Mouse (Mus musculus): ENCODE data around the gene Usp49. TPM values are rescaled to one million over a fixed set of nuclear protein-coding genes. Genes with fewer than 3 reads are reported as not detected.

The Usp49 gene
- polyA plus RNA-seq, 1 experiment from 2014 or later: 3.3 TPM

DNA sequence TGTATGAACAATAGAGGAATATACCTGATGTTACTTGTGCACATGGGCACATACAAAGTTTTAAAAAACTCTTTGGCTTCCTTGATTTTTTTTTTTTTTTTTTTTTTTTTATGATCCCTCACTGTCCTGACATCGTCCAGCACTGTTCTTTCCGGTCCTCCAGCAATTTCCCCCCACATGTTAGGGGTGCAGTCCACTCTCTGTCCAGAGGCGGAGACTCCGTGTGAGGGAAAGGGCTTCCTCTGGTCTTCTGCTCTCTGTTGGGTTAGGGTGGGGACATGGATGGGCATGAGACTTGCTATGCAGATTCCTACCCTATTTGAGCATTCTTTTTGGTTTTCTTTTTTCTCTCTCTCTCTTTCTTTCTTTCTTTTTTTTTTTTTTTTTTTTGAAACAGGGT lies 27.4 kb downstream of the Usp49 start:
- no peaks in the 10 kb centered on the region for H3K27me3 ChIP-seq (replicated peaks)
- no peak overlapping the region for H3K9ac ChIP-seq
- no peaks in the 10 kb centered on the region for H3K9me3 ChIP-seq
- no peaks in the 10 kb centered on the region for H3K4me1 ChIP-seq
- WGBS: 84% methylated on average over 4 of the region's 4 CpGs
- ATAC-seq (ENCODE audit: extremely low read depth, insufficient number of reproducible peaks, low FRiP score, low TSS enrichment): no peak
- peaks cover 12% of the 10 kb centered on the region for H3K36me3 ChIP-seq
- no peak overlapping the region for H3K4me2 ChIP-seq
- no peak overlapping the region for H3K27ac ChIP-seq (replicated peaks)
- H3K4me3 ChIP-seq: no peak overlapping the region

DNA sequence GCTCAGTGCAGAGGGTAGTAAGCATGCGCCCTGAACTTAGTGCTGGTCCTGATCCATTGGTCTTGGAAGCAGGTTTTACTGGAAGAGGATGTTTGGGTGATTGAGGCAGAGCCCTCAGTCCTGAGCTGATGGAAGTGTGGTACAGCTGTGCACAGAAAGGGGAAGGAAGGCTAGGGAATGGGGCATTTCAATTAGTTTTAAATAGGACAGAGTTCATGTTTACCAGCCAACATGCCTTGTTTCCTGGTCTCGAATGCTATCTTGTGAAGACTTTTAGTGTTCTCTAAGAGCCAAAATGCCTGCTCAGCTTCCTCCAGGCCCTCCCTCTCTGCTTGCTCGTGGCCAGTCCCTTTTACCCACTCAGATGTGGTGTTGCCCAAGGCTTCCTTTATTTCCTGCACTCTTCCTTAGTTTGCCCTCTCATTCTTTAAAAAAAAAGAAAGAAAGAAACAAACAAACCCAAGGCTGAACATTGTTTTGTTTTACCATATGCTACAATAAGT lies 28.3 kb downstream of the Usp49 start:
- Histone ChIP-seq H3K4me3 (no peak overlapping the region), H3K4me2 (no peak overlapping the region), H3K4me1 (peaks cover 6% of the 10 kb centered on the region), H3K9ac (no peak overlapping the region), H3K27ac (replicated peaks) (no peak overlapping the region), H3K9me3 (no peaks in the 10 kb centered on the region), H3K36me3 (peaks cover 4% of the 10 kb centered on the region; the same call in 1 of the 2 replicates), H3K27me3 (replicated peaks) (no peaks in the 10 kb centered on the region)
- no peak for ATAC-seq (ENCODE audit: extremely low read depth, insufficient number of reproducible peaks, low FRiP score, low TSS enrichment)
- WGBS: 80% methylated on average over 3 of the region's 3 CpGs

GRCm38 (mm10) chr17:47663009-47663713 lies 32.7 kb downstream of the Usp49 start:
- WGBS: 64% methylated on average over 9 of the region's 9 CpGs
- H3K36me3 ChIP-seq: 0 out of 2 replicates have a peak, but pooled peaks cover 3% of the 10 kb centered on the region
- no peak for ATAC-seq (ENCODE audit: extremely low read depth, insufficient number of reproducible peaks, low FRiP score, low TSS enrichment)

GRCm38 (mm10) chr17:47664474-47664873 lies 34.0 kb downstream of the Usp49 start:
- H3K9me3 ChIP-seq: no peaks in the 10 kb centered on the region
- ATAC-seq (ENCODE audit: extremely low read depth, insufficient number of reproducible peaks, low FRiP score, low TSS enrichment): no peak
- H3K4me2 ChIP-seq: no peak overlapping the region
- peak overlapping the region; percentile 24; the same call in 1 of the 2 replicates for H3K27ac ChIP-seq (replicated peaks)
- 64% methylated on average over 7 of the region's 7 CpGs for whole genome bisulfite sequencing
- 0 out of 2 replicates have a peak, but pooled peaks cover 3% of the 10 kb centered on the region for H3K36me3 ChIP-seq
- H3K4me1 ChIP-seq: peaks cover 20% of the 10 kb centered on the region
- no peak overlapping the region for H3K9ac ChIP-seq
- no peaks in the 10 kb centered on the region for H3K27me3 ChIP-seq (replicated peaks)
- no peak overlapping the region for H3K4me3 ChIP-seq

More at GRCm38 (mm10) chr17:47663009-47663713, 32.7 kb downstream of the Usp49 start:
- Histone ChIP-seq H3K27me3 (replicated peaks) (no peaks in the 10 kb centered on the region), H3K27ac (replicated peaks) (peak overlapping the region; percentile 36), H3K4me3 (no peak overlapping the region), H3K9ac (no peak overlapping the region), H3K4me1 (peaks cover 20% of the 10 kb centered on the region), H3K4me2 (no peak overlapping the region), H3K9me3 (no peaks in the 10 kb centered on the region)

GRCm38 (mm10) chr17:47669166-47669565 lies 38.7 kb downstream of the Usp49 start:
- Histone ChIP-seq H3K27ac (replicated peaks) (no peak overlapping the region), H3K27me3 (replicated peaks) (peaks cover 20% of the 10 kb centered on the region), H3K4me2 (no peak overlapping the region), H3K9me3 (no peaks in the 10 kb centered on the region), H3K4me3 (no peak overlapping the region), H3K9ac (no peak overlapping the region), H3K36me3 (peaks cover 5% of the 10 kb centered on the region; the same call in 1 of the 2 replicates), H3K4me1 (peaks cover 22% of the 10 kb centered on the region)
- ATAC-seq (ENCODE audit: extremely low read depth, insufficient number of reproducible peaks, low FRiP score, low TSS enrichment): no peak
- WGBS: 75% methylated on average over 4 of the region's 4 CpGs

- Histone ChIP-seq H3K9ac (peak overlapping the region; percentile 74), H3K27ac (replicated peaks) (peak overlapping the region; percentile 45; the same call in 1 of the 2 replicates), H3K36me3 (peaks cover 20% of the 10 kb centered on the region), H3K4me3 (peak overlapping the region; percentile 52), H3K4me2 (peak overlapping the region; percentile 95), H3K9me3 (no peaks in the 10 kb centered on the region), H3K4me1 (peaks cover 12% of the 10 kb centered on the region), H3K27me3 (replicated peaks) (peaks cover 20% of the 10 kb centered on the region)
- WGBS: 17% methylated on average over 14 of the region's 14 CpGs
- ATAC-seq (ENCODE audit: extremely low read depth, insufficient number of reproducible peaks, low FRiP score, low TSS enrichment): no peak
Observed at GRCm38 (mm10) chr17:47671988-47672310, 41.5 kb downstream of the Usp49 start.

- WGBS: 3% methylated on average over 60 of the region's 68 CpGs
- peaks cover 20% of the 10 kb centered on the region for H3K27me3 ChIP-seq (replicated peaks)
- H3K9ac ChIP-seq: peak overlapping the region; percentile 74
- H3K4me2 ChIP-seq: peak overlapping the region; percentile 95
- peak; percentile 19; the same call in 1 of the 2 replicates for ATAC-seq (ENCODE audit: extremely low read depth, insufficient number of reproducible peaks, low FRiP score, low TSS enrichment)
- peak overlapping the region; percentile 52 for H3K4me3 ChIP-seq
- peak overlapping the region; percentile 45; the same call in 1 of the 2 replicates for H3K27ac ChIP-seq (replicated peaks)
- peaks cover 24% of the 10 kb centered on the region for H3K36me3 ChIP-seq
- no peaks in the 10 kb centered on the region for H3K9me3 ChIP-seq
- peaks cover 12% of the 10 kb centered on the region for H3K4me1 ChIP-seq
Observed at GRCm38 (mm10) chr17:47672311-47673111, 42.0 kb downstream of the Usp49 start.

GRCm38 (mm10) chr17:47676581-47676980 lies 46.1 kb downstream of the Usp49 start:
- Histone ChIP-seq H3K9ac (no peak overlapping the region), H3K27ac (replicated peaks) (no peak overlapping the region), H3K27me3 (replicated peaks) (peaks cover 10% of the 10 kb centered on the region; the same call in 1 of the 2 replicates), H3K4me2 (no peak overlapping the region), H3K36me3 (peaks cover 59% of the 10 kb centered on the region), H3K4me3 (no peak overlapping the region), H3K9me3 (no peaks in the 10 kb centered on the region), H3K4me1 (peaks cover 12% of the 10 kb centered on the region)
- no peak for ATAC-seq (ENCODE audit: extremely low read depth, insufficient number of reproducible peaks, low FRiP score, low TSS enrichment)
- WGBS: 19% methylated on average over 9 of the region's 9 CpGs

DNA sequence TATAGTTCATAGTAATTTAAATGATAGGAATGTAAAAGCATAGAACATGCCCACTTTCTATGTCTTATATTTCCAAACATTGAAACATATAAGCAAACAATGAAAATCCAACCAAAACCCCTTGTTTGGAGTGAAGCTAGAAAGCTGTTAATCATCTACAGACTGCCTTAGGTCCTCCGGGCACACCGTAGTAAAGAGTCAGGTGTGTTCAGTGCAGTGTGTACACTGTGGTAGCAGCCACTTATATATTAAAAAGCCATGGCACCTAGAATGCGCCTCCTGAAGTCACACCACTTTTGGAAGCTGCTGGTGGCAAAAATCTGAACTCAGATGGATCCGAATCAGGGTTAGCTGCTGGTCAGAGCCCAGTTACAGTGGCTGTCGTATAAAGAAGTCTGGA lies 47.7 kb downstream of the Usp49 start:
- Histone ChIP-seq H3K4me1 (peaks cover under 1% of the 10 kb centered on the region; the same call in 1 of the 2 replicates), H3K27ac (replicated peaks) (no peak overlapping the region), H3K27me3 (replicated peaks) (0 out of 2 replicates have a peak, but pooled peaks cover 2% of the 10 kb centered on the region), H3K9ac (no peak overlapping the region), H3K36me3 (peaks cover 71% of the 10 kb centered on the region), H3K4me3 (no peak overlapping the region), H3K4me2 (no peak overlapping the region), H3K9me3 (no peaks in the 10 kb centered on the region)
- WGBS: 85% methylated on average over 5 of the region's 5 CpGs
- ATAC-seq (ENCODE audit: extremely low read depth, insufficient number of reproducible peaks, low FRiP score, low TSS enrichment): no peak

DNA sequence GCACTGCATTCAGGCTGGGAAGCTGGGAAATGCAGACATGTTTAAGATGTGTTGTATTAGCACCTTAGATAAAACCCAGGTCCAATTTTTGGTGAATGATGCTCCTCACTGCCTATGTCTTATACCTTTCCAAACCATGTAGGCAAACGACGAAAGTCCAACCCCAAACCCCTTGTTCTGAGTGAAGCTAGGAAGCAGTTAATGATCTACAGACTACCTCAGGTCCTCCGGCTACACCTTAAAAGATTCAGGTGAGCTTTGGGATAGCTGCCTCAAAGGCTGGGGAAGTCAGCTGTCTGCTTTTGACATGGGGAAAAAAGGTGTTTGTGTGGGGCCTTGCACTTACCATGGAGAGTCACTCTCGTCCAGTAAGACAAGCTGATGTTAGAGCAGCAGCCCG lies 48.2 kb downstream of the Usp49 start:
- no peak for ATAC-seq (ENCODE audit: extremely low read depth, insufficient number of reproducible peaks, low FRiP score, low TSS enrichment)
- no peaks in the 10 kb centered on the region for H3K4me1 ChIP-seq
- H3K9ac ChIP-seq: no peak overlapping the region
- no peaks in the 10 kb centered on the region for H3K27me3 ChIP-seq (replicated peaks)
- H3K4me2 ChIP-seq: no peak overlapping the region
- H3K27ac ChIP-seq (replicated peaks): no peak overlapping the region
- 85% methylated on average over 5 of the region's 5 CpGs for WGBS
- no peaks in the 10 kb centered on the region for H3K9me3 ChIP-seq
- peaks cover 74% of the 10 kb centered on the region for H3K36me3 ChIP-seq
- no peak overlapping the region for H3K4me3 ChIP-seq

- WGBS: 65% methylated on average over 4 of the region's 4 CpGs
- H3K36me3 ChIP-seq: peaks cover 81% of the 10 kb centered on the region
- H3K27me3 ChIP-seq (replicated peaks): no peaks in the 10 kb centered on the region
Observed at GRCm38 (mm10) chr17:47682836-47683235, 52.3 kb downstream of the Usp49 start.

More at GRCm38 (mm10) chr17:47682836-47683235, 52.3 kb downstream of the Usp49 start:
- no peak overlapping the region for H3K4me2 ChIP-seq
- no peak for ATAC-seq (ENCODE audit: extremely low read depth, insufficient number of reproducible peaks, low FRiP score, low TSS enrichment)
- no peak overlapping the region for H3K27ac ChIP-seq (replicated peaks)
- H3K9ac ChIP-seq: no peak overlapping the region
- no peak overlapping the region for H3K4me3 ChIP-seq
- H3K9me3 ChIP-seq: no peaks in the 10 kb centered on the region
- peaks cover 8% of the 10 kb centered on the region for H3K4me1 ChIP-seq
